Mouse (Mus musculus) liver, embryonic 18 days (tissue): ENCODE data around the gene Zcchc3. TPM values are rescaled to one million over a fixed set of nuclear protein-coding genes. Genes with fewer than 3 reads are reported as not detected.

Experiments
- polyA plus RNA-seq: library from polyadenylated mRNA; depleted of rRNA; stranded (reverse); fragments of >200 nt; gene quantifications from 2 replicates; pipeline ENCODE4 v1.2.3, GENCODE M21; 2012; rRNA removed

The Zcchc3 gene
- 5.4 TPM in 2 replicates for polyA plus RNA-seq

DNA sequence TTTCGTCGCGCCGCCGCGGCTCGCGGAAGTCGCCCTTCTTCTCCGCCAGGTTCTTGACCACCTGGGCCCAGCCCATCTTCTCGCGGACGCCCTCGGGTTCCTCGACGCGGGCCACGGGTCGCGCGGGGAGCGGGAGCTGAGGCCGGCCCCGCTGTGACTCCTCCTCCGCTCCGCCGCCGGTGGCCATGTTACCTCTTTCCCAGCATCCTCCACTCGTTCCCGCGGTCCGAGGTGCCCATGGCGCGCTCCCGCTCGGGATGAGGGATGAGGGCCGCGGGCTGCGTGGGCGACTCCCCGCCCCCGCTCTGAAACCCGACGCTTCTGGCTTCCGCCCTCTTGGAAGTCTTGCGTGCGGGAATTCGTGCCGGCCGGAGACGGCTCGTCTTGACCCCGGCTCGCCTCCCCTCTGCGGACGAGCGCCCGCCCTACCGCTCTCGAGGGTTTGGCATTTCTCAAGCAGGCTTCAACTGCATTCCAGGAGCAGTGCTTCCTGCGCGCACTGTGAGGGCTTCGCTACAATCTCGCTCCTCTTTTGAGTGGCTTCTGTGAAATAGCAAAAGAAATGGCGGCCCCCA is at the start of gene Zcchc3:
Zcchc3 (minus strand) TSS at position 437 of the 575 bp plus-strand sequence.

DNA sequence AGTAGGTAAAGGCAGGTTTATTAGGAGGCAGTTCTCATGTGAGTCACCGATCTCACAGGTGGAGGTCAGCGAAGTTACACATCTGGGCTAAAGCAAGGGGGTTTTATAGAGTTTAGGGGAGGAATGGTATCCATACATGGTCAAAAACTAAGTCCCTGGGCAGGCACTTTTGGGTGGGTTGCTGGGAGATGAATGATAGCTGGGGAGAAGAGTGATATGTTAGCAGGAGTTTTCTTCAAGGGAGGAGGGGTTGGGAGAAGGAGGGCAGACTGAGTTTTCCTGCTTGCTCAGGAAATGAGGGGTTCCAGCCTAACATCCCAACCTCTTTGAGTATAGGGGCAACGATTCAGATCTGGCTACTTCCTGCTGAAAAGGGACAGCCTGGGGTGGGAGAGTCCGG is 460 bp upstream of the Zcchc3 start, which contains the start of gene 6820408C15Rik:
6820408C15Rik (plus strand) TSS at position 301 of the 400 bp plus-strand sequence.

DNA sequence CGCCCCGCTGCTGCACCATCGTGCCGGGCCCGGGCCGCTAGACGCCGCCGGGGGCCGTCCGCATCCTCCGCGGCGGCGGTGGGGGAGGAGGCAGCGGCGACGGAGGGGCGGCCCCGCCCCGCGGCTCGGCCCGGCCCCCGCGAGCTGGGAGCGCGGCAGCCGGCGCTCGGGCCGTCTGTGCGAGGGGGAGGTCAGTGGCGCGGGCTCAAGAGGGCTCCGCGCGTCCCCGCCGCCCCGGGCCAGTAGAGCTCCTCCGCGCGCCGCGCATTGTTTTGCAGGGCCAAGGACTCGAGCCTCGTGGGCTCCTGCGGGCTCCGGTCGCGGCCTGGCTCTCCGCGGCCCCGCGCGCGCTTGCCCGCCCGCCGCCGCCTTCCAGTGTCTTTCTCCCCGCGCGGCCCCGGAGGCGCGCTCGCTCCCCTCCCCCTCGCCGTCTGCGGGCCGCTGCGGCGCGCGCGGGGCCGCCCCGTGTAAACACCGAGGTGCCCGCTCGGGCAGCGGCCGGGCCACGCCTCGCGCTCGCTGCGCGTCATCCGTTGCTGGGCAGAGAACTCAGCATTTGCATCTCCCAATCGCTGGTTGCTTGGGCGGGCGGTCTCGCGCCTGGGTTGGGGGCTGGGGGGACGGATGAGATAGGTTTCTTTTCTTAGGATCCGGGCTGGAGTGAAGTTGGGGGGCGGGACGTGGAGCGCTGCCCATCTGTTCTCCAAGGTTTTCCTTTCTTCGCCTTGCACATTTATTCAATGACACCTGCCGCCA is 17.0 kb downstream of the Zcchc3 start, which contains the start of gene Sox12:
Sox12 (minus strand) TSS at position 384 of the 756 bp plus-strand sequence.

DNA sequence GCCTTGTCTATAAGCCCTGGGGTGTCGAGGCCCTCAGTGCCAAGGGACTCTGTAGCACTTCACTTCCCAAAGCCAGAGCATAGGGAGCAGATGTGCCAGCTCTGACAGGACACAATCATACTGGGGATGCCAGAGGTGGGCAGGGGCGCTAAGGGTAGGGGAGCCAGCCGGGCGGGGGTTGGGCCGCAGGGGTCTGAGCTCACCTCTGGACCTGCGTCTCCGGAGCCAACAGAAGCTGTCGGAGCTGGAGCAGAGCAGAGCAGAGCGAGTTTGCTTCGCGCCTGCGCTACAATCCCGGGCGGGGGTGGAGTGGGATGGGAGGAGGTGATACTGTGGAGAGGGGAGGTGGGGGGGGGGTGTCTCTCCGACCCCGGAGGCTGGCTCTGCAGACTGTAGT is 38.5 kb downstream of the Zcchc3 start, which contains the start of gene Nrsn2:
Nrsn2 (minus strand) TSS at position 294 of the 397 bp plus-strand sequence.

Other genes starting within 250 kb of the Zcchc3 start
- 21.7 TPM in 2 replicates for gene Csnk2a1, start 188.2 kb downstream of the Zcchc3 start, polyA plus RNA-seq
- gene Tbc1d20, start 121.2 kb downstream of the Zcchc3 start, polyA plus RNA-seq = 11.9 and 12.3 TPM in 2 replicates
- 43.3 and 47.3 TPM in 2 replicates for gene Rbck1, start 82.4 kb downstream of the Zcchc3 start, polyA plus RNA-seq
- gene Trib3, start 71.0 kb downstream of the Zcchc3 start, polyA plus RNA-seq = 2.0 and 2.2 TPM in 2 replicates
- gene Nrsn2, start 38.4 kb downstream of the Zcchc3 start, polyA plus RNA-seq = not detected in 2 replicates
- gene Sox12, start 17.0 kb downstream of the Zcchc3 start, polyA plus RNA-seq = 3.6 and 4.4 TPM in 2 replicates
- gene 6820408C15Rik, start 560 bp upstream of the Zcchc3 start, polyA plus RNA-seq = 0.14 and 0.15 TPM in 2 replicates
- gene Defb23, start 49.6 kb upstream of the Zcchc3 start, polyA plus RNA-seq = not detected in 2 replicates
- not detected in 2 replicates for gene Defb20, start 62.0 kb upstream of the Zcchc3 start, polyA plus RNA-seq
- gene Defb22, start 75.1 kb upstream of the Zcchc3 start, polyA plus RNA-seq = not detected in 2 replicates
- not detected in 2 replicates for gene Defb26, start 96.7 kb upstream of the Zcchc3 start, polyA plus RNA-seq
- not detected in 2 replicates for gene Defb28, start 103.2 kb upstream of the Zcchc3 start, polyA plus RNA-seq
- gene Defb29, start 125.1 kb upstream of the Zcchc3 start, polyA plus RNA-seq = not detected in 2 replicates
- gene Gm17416, start 154.3 kb upstream of the Zcchc3 start, polyA plus RNA-seq = not detected in 2 replicates
- gene Defb21, start 157.7 kb upstream of the Zcchc3 start, polyA plus RNA-seq = not detected in 2 replicates
- gene Defb19, start 165.3 kb upstream of the Zcchc3 start, polyA plus RNA-seq = not detected in 2 replicates
- not detected in 2 replicates for gene Defb45, start 184.4 kb upstream of the Zcchc3 start, polyA plus RNA-seq
- not detected in 2 replicates for gene Defb36, start 189.3 kb upstream of the Zcchc3 start, polyA plus RNA-seq
- not detected in 2 replicates for gene Defb25, start 208.0 kb upstream of the Zcchc3 start, polyA plus RNA-seq
- 1.1 and 1.2 TPM in 2 replicates for gene Rem1, start 211.9 kb upstream of the Zcchc3 start, polyA plus RNA-seq